Mouse (Mus musculus): ENCODE measurements at regions not wholly inside any gene's neighbourhood (a gene's known extent, or its start where the extent isn't known, plus 50 kb on each side); places are given as distances from the start of the nearest gene placed in this dataset.

GRCm38 (mm10) chr4:82120326-82120725 is 585.2 kb downstream of the Nfib start:
- 56% methylated on average over 1 of the region's 1 CpGs for WGBS
- DNase-seq: no peak
- H3K4me3 ChIP-seq (replicated peaks; ENCODE audit: extremely low read depth, low read depth, low read length): no peak overlapping the region
- TF ChIP-seq CTCF (IDR thresholded peaks at IDR 0.05; ENCODE audit: insufficient read depth, low read length) (no peak), POLR2A (IDR thresholded peaks at IDR 0.05; ENCODE audit: borderline replicate concordance, extremely low read depth, low read depth, low read length) (no peak)
- no peaks in the 10 kb centered on the region for H3K4me1 ChIP-seq (ENCODE audit: control insufficient read depth, insufficient read depth, low read length)

GRCm38 (mm10) chr4:82101837-82102236 is 603.7 kb downstream of the Nfib start:
- TF ChIP-seq POLR2A (IDR thresholded peaks at IDR 0.05; ENCODE audit: borderline replicate concordance, extremely low read depth, low read depth, low read length) (no peak), CTCF (IDR thresholded peaks at IDR 0.05; ENCODE audit: insufficient read depth, low read length) (no peak)
- Histone ChIP-seq H3K4me1 (ENCODE audit: control insufficient read depth, insufficient read depth, low read length) (no peaks in the 10 kb centered on the region), H3K4me3 (replicated peaks; ENCODE audit: extremely low read depth, low read depth, low read length) (no peak overlapping the region)
- DNase-seq: no peak
- 89% methylated on average over 1 of the region's 1 CpGs for WGBS

GRCm38 (mm10) chr4:82099970-82100368 is 605.6 kb downstream of the Nfib start:
- DNase-seq: no peak
- 82% methylated on average over 6 of the region's 6 CpGs for WGBS
- TF ChIP-seq CTCF (IDR thresholded peaks at IDR 0.05; ENCODE audit: insufficient read depth, low read length) (no peak), POLR2A (IDR thresholded peaks at IDR 0.05; ENCODE audit: borderline replicate concordance, extremely low read depth, low read depth, low read length) (no peak)
- Histone ChIP-seq H3K4me3 (replicated peaks; ENCODE audit: extremely low read depth, low read depth, low read length) (no peak overlapping the region), H3K4me1 (ENCODE audit: control insufficient read depth, insufficient read depth, low read length) (no peaks in the 10 kb centered on the region)

GRCm38 (mm10) chr4:82098986-82099969 is 606.3 kb downstream of the Nfib start:
- Histone ChIP-seq H3K4me3 (replicated peaks; ENCODE audit: extremely low read depth, low read depth, low read length) (no peak overlapping the region), H3K4me1 (ENCODE audit: control insufficient read depth, insufficient read depth, low read length) (no peaks in the 10 kb centered on the region)
- no peak for DNase-seq
- TF ChIP-seq CTCF (IDR thresholded peaks at IDR 0.05; ENCODE audit: insufficient read depth, low read length) (no peak), POLR2A (IDR thresholded peaks at IDR 0.05; ENCODE audit: borderline replicate concordance, extremely low read depth, low read depth, low read length) (no peak)
- WGBS: 87% methylated on average over 13 of the region's 13 CpGs

- 78% methylated on average over 5 of the region's 5 CpGs for WGBS
- H3K4me3 ChIP-seq (replicated peaks; ENCODE audit: extremely low read depth, low read depth, low read length): no peak overlapping the region
- TF ChIP-seq CTCF (IDR thresholded peaks at IDR 0.05; ENCODE audit: insufficient read depth, low read length) (no peak), POLR2A (IDR thresholded peaks at IDR 0.05; ENCODE audit: borderline replicate concordance, extremely low read depth, low read depth, low read length) (no peak)
- no peaks in the 10 kb centered on the region for H3K4me1 ChIP-seq (ENCODE audit: control insufficient read depth, insufficient read depth, low read length)
- DNase-seq: no peak
Observed at GRCm38 (mm10) chr4:82092296-82093230, 613.0 kb downstream of the Nfib start.

- TF ChIP-seq POLR2A (IDR thresholded peaks at IDR 0.05; ENCODE audit: borderline replicate concordance, extremely low read depth, low read depth, low read length) (no peak), CTCF (IDR thresholded peaks at IDR 0.05; ENCODE audit: insufficient read depth, low read length) (no peak)
- DNase-seq: no peak
- no peak overlapping the region for H3K4me3 ChIP-seq (replicated peaks; ENCODE audit: extremely low read depth, low read depth, low read length)
- 92% methylated on average over 5 of the region's 5 CpGs for WGBS
- no peaks in the 10 kb centered on the region for H3K4me1 ChIP-seq (ENCODE audit: control insufficient read depth, insufficient read depth, low read length)
Observed at GRCm38 (mm10) chr4:82089657-82090056, 615.9 kb downstream of the Nfib start.

GRCm38 (mm10) chr4:82083519-82083918 is 622.0 kb downstream of the Nfib start:
- Histone ChIP-seq H3K4me1 (ENCODE audit: control insufficient read depth, insufficient read depth, low read length) (no peaks in the 10 kb centered on the region), H3K4me3 (replicated peaks; ENCODE audit: extremely low read depth, low read depth, low read length) (no peak overlapping the region)
- no peak for DNase-seq
- no peak for TF ChIP-seq CTCF (IDR thresholded peaks at IDR 0.05; ENCODE audit: insufficient read depth, low read length)
- no peak for TF ChIP-seq POLR2A (IDR thresholded peaks at IDR 0.05; ENCODE audit: borderline replicate concordance, extremely low read depth, low read depth, low read length)
- WGBS: 88% methylated on average over 2 of the region's 2 CpGs

- 74% methylated on average over 3 of the region's 3 CpGs for WGBS
- DNase-seq: no peak
- no peak overlapping the region for H3K4me3 ChIP-seq (replicated peaks; ENCODE audit: extremely low read depth, low read depth, low read length)
- no peaks in the 10 kb centered on the region for H3K4me1 ChIP-seq (ENCODE audit: control insufficient read depth, insufficient read depth, low read length)
- no peak for TF ChIP-seq POLR2A (IDR thresholded peaks at IDR 0.05; ENCODE audit: borderline replicate concordance, extremely low read depth, low read depth, low read length)
- TF ChIP-seq CTCF (IDR thresholded peaks at IDR 0.05; ENCODE audit: insufficient read depth, low read length): no peak
Observed at GRCm38 (mm10) chr4:82068050-82068449, 625.4 kb upstream of the Mpdz start.

- H3K4me3 ChIP-seq (replicated peaks; ENCODE audit: extremely low read depth, low read depth, low read length): no peak overlapping the region
- no peaks in the 10 kb centered on the region for H3K4me1 ChIP-seq (ENCODE audit: control insufficient read depth, insufficient read depth, low read length)
- TF ChIP-seq CTCF (IDR thresholded peaks at IDR 0.05; ENCODE audit: insufficient read depth, low read length) (no peak), POLR2A (IDR thresholded peaks at IDR 0.05; ENCODE audit: borderline replicate concordance, extremely low read depth, low read depth, low read length) (no peak)
- 56% methylated on average over 14 of the region's 14 CpGs for WGBS
- peak; percentile 10 for DNase-seq
Observed at GRCm38 (mm10) chr4:82065641-82066358, 623.2 kb upstream of the Mpdz start.
